Mouse (Mus musculus) right cerebral cortex, adult 2 months (tissue): ENCODE data around the gene Gon4l.
"Not testable (repeated sequence)": the region's sequence is repeated elsewhere in the genome, so short reads cannot be mapped to it uniquely, and the experiment has no call there.

Experiments used
- DNase-seq, 2 experiments: peaks; one replicate each; pipeline ENCODE4 v3.0.0; 2021 to 2022; ENCODE audit warnings: low spot score in 2 of 2

Gon4l gene

DNA sequence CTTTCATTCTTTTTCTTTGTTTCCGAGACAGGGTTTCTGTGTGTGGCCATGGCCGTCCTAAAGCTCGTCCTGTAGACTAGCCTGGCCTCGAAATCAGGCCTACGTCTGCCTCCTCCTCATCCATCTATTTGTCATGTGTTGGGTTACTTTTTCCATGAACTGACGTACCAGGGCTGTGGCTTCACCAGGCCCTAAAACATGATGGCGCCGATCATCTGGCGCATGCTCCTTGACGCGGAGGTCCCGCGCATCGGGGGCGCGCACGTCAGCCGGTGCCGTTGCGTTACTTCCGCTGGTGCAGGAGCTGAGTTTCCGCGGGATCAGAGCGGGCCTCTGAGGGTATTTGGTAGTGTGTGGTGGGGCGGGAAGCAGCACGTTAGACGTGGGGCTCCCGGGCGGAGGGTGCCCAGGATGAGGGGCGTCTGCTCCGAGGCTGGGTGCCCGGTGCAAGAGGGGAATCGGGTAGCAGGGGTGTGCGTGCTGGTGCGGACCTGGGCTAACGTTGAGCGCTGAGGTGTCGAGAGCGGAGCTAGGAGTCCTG, at the start of gene Gon4l:
Gene Gon4l (plus strand): TSS at position 281 of the 541 bp plus-strand sequence.
- peak in 1 of 2 experiments; percentile 40 for DNase-seq

DNA sequence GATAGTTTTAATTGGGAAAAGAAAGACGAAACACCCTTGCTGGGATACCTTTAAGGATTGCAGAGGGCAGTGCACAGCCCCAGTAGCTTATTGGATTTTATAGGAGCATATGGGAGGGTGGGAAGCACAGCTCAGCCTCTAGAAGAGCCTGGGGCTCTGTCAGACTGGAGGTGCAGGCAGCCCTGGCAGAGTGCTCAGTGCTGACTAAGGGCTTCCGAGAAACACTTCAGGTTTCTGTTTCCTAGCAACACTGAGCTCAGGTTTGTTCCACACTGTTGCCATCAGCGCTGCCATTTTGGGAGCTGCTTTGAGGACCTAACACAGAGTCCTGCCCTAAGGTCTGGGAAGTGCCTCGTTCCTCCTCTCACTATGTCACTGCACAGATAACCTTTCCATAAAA, 48.7 kb upstream of the Gon4l start:
- not testable (repeated sequence) for DNase-seq

DNA sequence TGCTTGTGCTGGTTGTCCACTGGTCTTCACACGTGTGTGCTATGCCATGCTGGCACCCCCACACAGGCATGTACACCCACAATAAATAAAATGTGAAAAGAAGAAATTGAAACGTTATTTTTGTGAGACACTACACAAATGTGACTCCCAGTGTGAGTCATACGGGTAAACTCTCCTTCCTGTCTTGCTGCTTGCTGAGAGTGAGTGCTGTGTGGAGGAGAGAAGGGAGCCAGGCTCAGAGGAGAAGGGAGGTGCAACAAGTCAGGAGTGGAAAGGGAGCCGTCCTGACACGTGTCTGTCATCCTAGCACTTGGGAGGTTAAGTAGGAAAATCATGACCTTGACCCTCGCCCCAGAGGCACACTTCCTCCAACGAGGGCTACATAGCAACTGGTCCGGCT, 48.2 kb upstream of the Gon4l start:
- DNase-seq, result not testable (repeated sequence)

DNA sequence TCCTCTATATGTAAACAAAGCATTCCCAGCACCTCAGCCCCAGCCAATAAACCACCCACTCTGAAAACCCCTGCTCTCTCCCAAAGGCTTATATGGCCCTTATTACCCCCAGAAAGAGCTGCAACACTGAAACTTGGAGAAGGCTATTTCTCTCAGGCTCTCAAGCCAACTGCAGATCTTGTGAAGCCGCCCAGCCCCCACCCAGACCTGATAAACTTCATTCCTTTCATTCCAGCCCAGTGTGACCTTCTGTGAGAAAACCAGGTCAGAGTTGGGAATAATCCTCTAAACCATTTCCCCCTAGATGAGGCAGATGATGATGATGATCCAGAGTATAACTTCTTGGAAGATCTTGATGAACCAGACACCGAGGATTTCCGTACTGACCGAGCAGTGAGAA, 47.0 kb upstream of the Gon4l start:
- not testable (repeated sequence) for DNase-seq

DNA sequence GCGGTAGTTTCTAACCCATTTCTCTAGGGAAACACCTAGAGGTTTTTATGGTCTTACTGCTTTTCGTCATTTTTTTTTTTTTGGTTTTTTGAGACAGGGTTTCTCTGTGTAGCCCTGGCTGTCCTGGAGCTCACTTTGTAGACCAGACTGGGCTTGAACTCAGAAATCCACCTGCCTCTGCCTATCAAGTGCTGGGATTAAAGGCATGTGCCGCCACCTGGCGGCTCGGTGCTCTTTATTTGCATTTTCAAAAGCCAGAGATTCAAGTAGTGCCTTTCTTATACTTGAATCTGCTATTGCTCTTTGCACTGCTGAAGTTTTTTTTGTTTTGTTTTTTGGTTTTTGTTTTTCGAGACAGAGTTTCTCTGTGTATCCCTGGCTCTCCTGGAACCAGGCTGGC, 37.5 kb upstream of the Gon4l start:
- not testable (repeated sequence) for DNase-seq

DNA sequence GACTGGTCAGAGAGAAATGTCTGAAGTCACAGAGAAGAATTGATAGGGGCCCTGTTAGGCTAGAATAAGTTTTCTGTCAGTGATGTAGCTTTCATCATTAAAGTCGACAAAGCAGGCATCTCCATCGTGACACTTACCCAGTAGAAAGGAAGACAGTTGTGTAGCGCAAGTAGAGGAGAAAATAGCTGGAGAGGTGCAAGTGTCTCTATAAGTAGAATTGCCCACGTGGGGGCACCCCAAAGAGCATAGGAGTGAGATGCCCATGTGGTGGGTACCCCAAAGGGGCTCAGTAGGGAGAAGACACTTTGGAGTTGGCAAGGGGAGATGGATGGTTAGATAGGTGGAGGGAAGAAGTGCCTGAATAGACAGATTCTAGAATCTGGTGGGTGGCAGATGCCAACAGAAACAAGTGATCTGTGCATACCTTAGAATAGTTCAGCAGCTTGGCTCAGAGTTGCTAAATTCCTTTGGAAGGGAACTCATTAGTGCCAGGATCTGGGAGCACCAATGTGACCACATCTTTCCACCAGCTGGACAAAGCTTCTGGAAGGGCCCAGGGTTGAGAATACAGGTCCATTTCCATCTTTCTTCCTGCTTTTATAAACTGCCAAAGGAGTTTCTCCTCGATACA, 31.0 kb upstream of the Gon4l start:
- no peak for DNase-seq

DNA sequence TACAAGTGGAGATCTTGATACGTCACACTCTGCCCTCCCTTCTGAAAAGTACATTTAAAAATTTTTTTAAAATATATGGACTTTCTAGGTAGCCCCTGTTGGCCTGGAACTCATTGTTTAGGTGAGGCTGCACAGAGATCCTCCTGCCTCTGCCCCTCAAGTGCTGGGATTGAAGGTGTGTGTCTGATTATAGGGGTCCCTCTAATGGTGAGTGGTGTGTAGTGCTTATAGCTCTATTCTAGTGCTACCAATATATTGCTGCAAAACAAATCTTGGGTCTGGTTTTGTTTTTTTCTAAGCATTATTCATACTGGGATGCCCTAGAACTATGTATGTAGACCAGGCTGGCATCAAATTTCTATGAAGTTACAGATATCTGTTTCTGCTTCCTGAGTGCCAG, 9.3 kb upstream of the Gon4l start:
- DNase-seq, result no peak

DNA sequence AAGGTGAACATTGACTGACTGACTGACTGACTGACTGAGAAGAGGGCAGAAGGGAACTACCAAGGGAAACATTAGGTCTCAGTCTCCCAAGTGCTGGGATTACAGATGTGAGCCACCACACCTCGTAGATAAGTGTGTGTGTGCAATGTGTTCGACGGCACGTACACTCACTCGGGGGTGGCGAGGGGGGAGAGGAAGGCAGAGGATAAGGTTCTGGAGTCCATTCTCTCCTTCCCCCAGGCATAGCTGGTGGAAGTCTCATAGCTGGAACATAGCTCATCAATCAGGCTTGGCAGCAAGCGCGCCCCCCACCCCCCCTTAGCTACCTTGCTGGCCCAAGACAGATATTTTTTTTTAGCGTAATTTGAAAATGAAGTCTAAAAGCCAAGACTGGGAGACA, 7.8 kb upstream of the Gon4l start:
- DNase-seq, result no peak

- peak; percentile 79 to 82 for DNase-seq
Observed at GRCm38 (mm10) chr3:88831177-88832121, 3.6 kb upstream of the Gon4l start.

DNA sequence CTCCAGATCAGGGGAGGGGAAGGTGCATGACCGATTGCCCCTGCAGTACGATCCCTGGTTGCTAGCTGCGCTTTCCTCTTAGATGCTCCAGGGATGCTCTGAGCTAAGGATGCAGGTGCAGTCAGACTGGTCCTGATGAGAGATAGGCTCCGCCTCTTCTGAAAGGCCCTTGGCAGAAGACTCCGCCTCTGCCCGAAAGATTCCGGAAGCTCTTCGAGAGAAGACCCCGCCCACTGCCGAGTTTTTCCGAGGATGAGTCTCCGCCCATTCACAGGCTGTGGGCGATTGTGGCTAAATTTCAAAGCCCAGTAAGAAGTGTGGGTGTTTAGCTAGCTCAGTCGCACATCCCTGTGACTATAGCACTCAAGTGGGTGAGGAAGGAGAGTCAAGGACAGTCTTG, 2.6 kb upstream of the Gon4l start:
- DNase-seq, result peak; percentile 70 to 82

GRCm38 (mm10) chr3:88849172-88849571, 14.1 kb downstream of the Gon4l start:
- no peak for DNase-seq

DNA sequence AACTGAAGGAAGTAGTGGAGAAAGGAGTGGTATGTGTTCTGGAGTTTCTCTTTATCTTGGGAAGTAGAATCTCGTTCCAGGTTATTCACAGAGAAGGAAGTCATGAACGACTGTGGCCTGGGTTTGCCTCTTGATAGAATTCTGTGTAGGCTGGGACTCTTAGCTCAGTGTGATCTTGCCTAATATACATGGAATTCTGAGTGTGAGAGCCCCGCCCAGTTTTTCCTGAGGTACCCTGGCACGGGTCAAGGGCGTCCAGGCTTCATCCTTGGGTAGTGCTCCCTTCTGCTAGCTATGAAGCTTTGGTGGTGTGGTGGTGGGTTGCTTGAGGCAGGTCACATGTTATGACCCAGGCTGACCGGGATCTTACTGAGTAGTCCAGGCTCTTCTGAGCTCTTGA, 20.8 kb downstream of the Gon4l start:
- DNase-seq, result no peak

GRCm38 (mm10) chr3:88862129-88862528, 27.1 kb downstream of the Gon4l start:
- no peak for DNase-seq

GRCm38 (mm10) chr3:88866735-88867134, 31.7 kb downstream of the Gon4l start:
- not testable (repeated sequence) for DNase-seq

DNA sequence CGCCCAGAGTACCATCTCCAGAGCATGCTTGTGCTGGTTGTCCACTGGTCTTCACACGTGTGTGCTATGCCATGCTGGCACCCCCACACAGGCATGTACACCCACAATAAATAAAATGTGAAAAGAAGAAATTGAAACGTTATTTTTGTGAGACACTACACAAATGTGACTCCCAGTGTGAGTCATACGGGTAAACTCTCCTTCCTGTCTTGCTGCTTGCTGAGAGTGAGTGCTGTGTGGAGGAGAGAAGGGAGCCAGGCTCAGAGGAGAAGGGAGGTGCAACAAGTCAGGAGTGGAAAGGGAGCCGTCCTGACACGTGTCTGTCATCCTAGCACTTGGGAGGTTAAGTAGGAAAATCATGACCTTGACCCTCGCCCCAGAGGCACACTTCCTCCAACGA, 32.1 kb downstream of the Gon4l start:
- not testable (repeated sequence) for DNase-seq

GRCm38 (mm10) chr3:88868449-88868848, 33.4 kb downstream of the Gon4l start:
- not testable (repeated sequence) for DNase-seq

GRCm38 (mm10) chr3:88882536-88882935, 47.5 kb downstream of the Gon4l start:
- not testable (repeated sequence) for DNase-seq

DNA sequence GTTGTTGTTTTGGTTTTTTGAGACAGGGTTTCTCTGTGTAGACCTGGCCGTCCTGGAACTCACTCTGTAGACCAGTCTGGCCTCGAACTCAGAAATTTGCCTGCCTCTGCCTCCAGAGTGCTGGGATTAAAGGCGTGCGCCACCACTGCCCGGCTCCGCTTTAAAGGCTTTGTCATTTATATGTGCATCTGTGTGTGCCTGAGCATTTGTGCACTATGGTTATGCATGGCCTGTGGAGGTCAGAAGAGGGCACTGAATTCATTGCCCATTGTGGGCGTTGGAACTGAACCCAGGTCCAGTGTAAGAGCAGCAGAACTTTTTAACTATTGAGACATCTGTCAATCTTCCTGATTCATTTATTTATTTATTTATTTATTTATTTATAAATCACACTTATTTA, 58.0 kb downstream of the Gon4l start:
- not testable (repeated sequence) for DNase-seq

DNA sequence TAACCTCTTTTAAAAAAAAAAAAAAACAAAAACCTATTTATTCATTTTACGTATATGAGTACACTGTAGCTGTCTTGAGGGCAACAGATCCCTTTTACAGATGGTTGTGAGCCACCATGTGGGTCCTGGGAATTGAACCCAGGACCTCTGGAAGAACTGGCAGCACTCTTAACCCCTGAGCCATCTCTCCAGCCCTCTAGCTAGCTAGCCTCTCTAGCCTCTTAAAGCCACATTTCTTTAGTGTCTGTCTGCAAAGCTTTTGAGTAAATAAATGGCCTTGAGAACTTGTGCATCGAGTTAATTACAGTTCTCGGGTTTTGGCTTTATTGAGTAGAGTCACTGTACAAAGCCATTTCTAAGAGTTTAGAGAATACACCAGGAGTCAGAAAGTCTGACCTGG, 69.8 kb downstream of the Gon4l start:
- DNase-seq, result no peak

DNA sequence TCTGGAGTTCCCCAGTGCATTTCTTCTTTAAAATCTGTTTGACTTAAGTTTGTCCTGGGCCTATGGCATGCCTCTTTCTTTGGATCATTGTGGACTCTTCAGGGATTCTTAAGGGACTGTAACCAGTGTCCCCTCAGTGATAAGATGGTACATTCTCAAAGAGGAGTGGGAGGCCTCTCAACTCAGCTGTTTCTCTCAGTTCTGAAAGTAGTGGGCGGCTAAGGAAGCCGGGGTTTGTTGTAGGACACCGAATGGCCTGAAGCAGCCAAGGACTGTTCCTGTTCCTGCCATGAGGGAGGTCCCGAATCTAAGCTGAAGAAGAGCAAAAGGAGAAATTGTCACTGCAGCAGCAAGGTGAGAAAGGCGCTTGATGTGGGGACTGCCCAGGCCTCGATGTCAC, 70.2 kb downstream of the Gon4l start:
- no peak for DNase-seq

DNA sequence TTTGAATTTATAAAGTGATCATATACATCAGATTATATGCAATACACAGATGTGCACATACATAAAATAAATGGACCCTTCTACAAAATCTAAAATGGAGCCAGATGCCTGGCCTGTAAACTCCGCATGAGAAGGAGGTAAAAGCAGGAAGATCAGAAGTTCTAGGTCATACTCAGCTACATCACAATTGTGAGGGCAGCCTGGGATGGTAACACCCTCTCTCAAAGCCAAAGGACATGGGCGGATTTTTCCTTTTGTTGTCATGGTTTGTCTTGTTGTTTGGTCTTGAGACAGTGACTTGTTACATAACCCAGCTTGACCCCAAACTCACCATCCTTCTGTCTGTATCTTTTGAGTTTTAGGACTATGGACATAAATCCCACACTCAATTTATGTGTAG, 70.7 kb downstream of the Gon4l start:
- DNase-seq, result no peak

- no peak for DNase-seq
Observed at GRCm38 (mm10) chr3:88906393-88907159, 71.5 kb downstream of the Gon4l start.
